Mouse (Mus musculus) stomach, postnatal 0 days (tissue): ENCODE measurements around the gene Gen1. TPM values are rescaled to one million over a fixed set of nuclear protein-coding genes. Genes with fewer than 3 reads are reported as not detected.
A peak's percentile ranks its signal among the peaks of the same experiment; 100 is the strongest.

ENCODE experiments used
- ATAC-seq: fragments of 200-750 bp; cut with Nextera tagmentation; 2 replicates; pipeline ENCODE4 v1.8.0; 2017; ENCODE audit not compliant: low FRiP score, low TSS enrichment
- DNase-seq: peaks from one replicate; pipeline ENCODE4 v3.0.0-alpha.2; 2016; ENCODE audit warnings: low spot score
- H3K27ac ChIP-seq: fragments of 300-500 bp; sonication (generic); replicated peaks from 2 replicates; pipeline ENCODE4 v1.5.1; 2014; ENCODE audit warnings: mild to moderate bottlenecking, control low read depth
- H3K27me3 ChIP-seq: fragments of 300-500 bp; sonication (generic); 2 replicates; pipeline ENCODE4 v1.6.1; 2014; ENCODE audit warnings: low read length; ENCODE audit not compliant: control insufficient read depth, insufficient read depth
- H3K36me3 ChIP-seq: fragments of 300-500 bp; sonication (generic); 2 replicates; pipeline ENCODE4 v1.6.1; 2014; ENCODE audit warnings: low read length, mixed read lengths; ENCODE audit not compliant: control insufficient read depth, insufficient read depth
- H3K4me1 ChIP-seq: fragments of 300-500 bp; sonication (generic); replicated peaks from 2 replicates; pipeline ENCODE4 v1.6.1; 2014; ENCODE audit warnings: antibody characterized with exemption; ENCODE audit not compliant: control insufficient read depth, insufficient read depth
- H3K4me2 ChIP-seq: fragments of 300-500 bp; sonication (generic); replicated peaks from 2 replicates; pipeline ENCODE4 v1.6.1; 2014; ENCODE audit warnings: low read depth, mild to moderate bottlenecking, control low read depth, moderate library complexity
- H3K4me3 ChIP-seq: fragments of 300-500 bp; sonication (generic); 2 replicates; pipeline ENCODE4 v1.5.1; 2014; ENCODE audit warnings: low read depth, low read length, control low read depth
- H3K9ac ChIP-seq: fragments of 300-500 bp; sonication (generic); 2 replicates; pipeline ENCODE4 v1.6.1; 2014; ENCODE audit warnings: mild to moderate bottlenecking, low read length, control low read depth, mixed read lengths
- H3K9me3 ChIP-seq: fragments of 300-500 bp; sonication (generic); 2 replicates; pipeline ENCODE4 v1.6.1; 2016; ENCODE audit warnings: low read length; ENCODE audit not compliant: control insufficient read depth
- CTCF ChIP-seq: IDR thresholded peaks from 2 replicates; pipeline ENCODE4 v1.5.1; 2016; ENCODE audit warnings: antibody characterized with exemption, low read depth, mild to moderate bottlenecking, moderate library complexity
- EP300 ChIP-seq: optimal IDR thresholded peaks from 2 replicates; pipeline ENCODE3; 2016; ENCODE audit warnings: antibody characterized with exemption
- WGBS: fragments of 180-500 bp; shearing (Covaris S2); extraction: QIAGEN DNeasy Blood & Tissue Kit; methylation state at CpG from one replicate; pipeline ENCODE4 v1.1.7; 2014; 5-methylcytosine and 5-hydroxymethylcytosine counted together
- polyA plus RNA-seq: library from polyadenylated mRNA; unstranded; fragments of >200 nt; fragmentation: Nextera tagmentation; extraction: Ambion mirVana; gene quantifications from 2 replicates; pipeline ENCODE4 v1.2.1, GENCODE M21; 2015

Gene Gen1
- polyA plus RNA-seq, 1 experiment from 2014 or later, result 1.6 TPM

GRCm38 (mm10) chr12:11212881-11213280, 52.7 kb downstream of the Gen1 start:
- ATAC-seq (no peak), DNase-seq (no peak)
- Histone ChIP-seq H3K36me3 (no peaks in the 10 kb centered on the region), H3K9me3 (no peaks in the 10 kb centered on the region), H3K4me3 (no peak overlapping the region), H3K4me2 (no peak overlapping the region), H3K9ac (no peak overlapping the region), H3K27me3 (no peaks in the 10 kb centered on the region), H3K27ac (no peak overlapping the region), H3K4me1 (no peaks in the 10 kb centered on the region)
- 52% methylated on average over 1 of the region's 1 CpGs for WGBS
- TF ChIP-seq CTCF (no peak), EP300 (no peak)

- Histone ChIP-seq H3K27me3 (no peaks in the 10 kb centered on the region), H3K4me1 (no peaks in the 10 kb centered on the region), H3K9ac (no peak overlapping the region), H3K9me3 (no peaks in the 10 kb centered on the region), H3K4me2 (no peak overlapping the region), H3K27ac (no peak overlapping the region), H3K4me3 (no peak overlapping the region), H3K36me3 (no peaks in the 10 kb centered on the region)
- no peak for TF ChIP-seq CTCF
- no peak for TF ChIP-seq EP300
- DNase-seq (no peak), ATAC-seq (no peak)
- 62% methylated on average over 3 of the region's 3 CpGs for WGBS
Observed at GRCm38 (mm10) chr12:11210361-11210760, 55.2 kb downstream of the Gen1 start.

GRCm38 (mm10) chr12:11209636-11210035, 56.0 kb downstream of the Gen1 start:
- WGBS, result 43% methylated on average over 5 of the region's 5 CpGs
- Histone ChIP-seq H3K4me1 (no peaks in the 10 kb centered on the region), H3K36me3 (no peaks in the 10 kb centered on the region), H3K27ac (no peak overlapping the region), H3K27me3 (no peaks in the 10 kb centered on the region), H3K4me2 (no peak overlapping the region), H3K9ac (no peak overlapping the region), H3K9me3 (no peaks in the 10 kb centered on the region), H3K4me3 (no peak overlapping the region)
- DNase-seq (no peak), ATAC-seq (no peak)
- no peak for TF ChIP-seq CTCF
- TF ChIP-seq EP300, result no peak

- ATAC-seq, result no peak
- no peaks in the 10 kb centered on the region for H3K4me1 ChIP-seq
- WGBS, result 46% methylated on average over 5 of the region's 5 CpGs
- no peaks in the 10 kb centered on the region for H3K9me3 ChIP-seq
- TF ChIP-seq EP300 (no peak), CTCF (no peak)
- H3K4me3 ChIP-seq, result no peak within 1 kb of the TSS
- H3K4me2 ChIP-seq, result no peak within 1 kb of the TSS
- no peak for DNase-seq
- H3K27ac ChIP-seq, result no peak within 1 kb of the TSS
- no peaks in the 10 kb centered on the region for H3K36me3 ChIP-seq
- H3K9ac ChIP-seq, result no peak within 1 kb of the TSS
- H3K27me3 ChIP-seq, result no peaks in the 10 kb centered on the region
Observed at GRCm38 (mm10) chr12:11208872-11209271, 56.7 kb downstream of the Gen1 start, which contains the start of gene Msgn1. Msgn1 (minus strand) TSS chr12:11208972.

- no peak overlapping the region for H3K9ac ChIP-seq
- no peak overlapping the region for H3K27ac ChIP-seq
- H3K4me1 ChIP-seq, result no peaks in the 10 kb centered on the region
- DNase-seq (no peak), ATAC-seq (no peak)
- H3K4me2 ChIP-seq, result no peak overlapping the region
- H3K36me3 ChIP-seq, result no peaks in the 10 kb centered on the region
- WGBS, result 68% methylated on average over 4 of the region's 4 CpGs
- no peaks in the 10 kb centered on the region for H3K9me3 ChIP-seq
- H3K4me3 ChIP-seq, result no peak overlapping the region
- no peak for TF ChIP-seq CTCF
- no peak for TF ChIP-seq EP300
- no peaks in the 10 kb centered on the region for H3K27me3 ChIP-seq
Observed at GRCm38 (mm10) chr12:11206321-11206720, 59.3 kb downstream of the Gen1 start.

GRCm38 (mm10) chr12:11203694-11204665, 61.6 kb downstream of the Gen1 start:
- ATAC-seq, result peak; percentile 76; the same call in 1 of the 2 replicates
- no peak overlapping the region; the same call in 1 of the 2 replicates for H3K4me3 ChIP-seq

More at GRCm38 (mm10) chr12:11203694-11204665, 61.6 kb downstream of the Gen1 start:
- DNase-seq, result peak; percentile 41
- Histone ChIP-seq H3K27ac (peak overlapping the region; percentile 92), H3K4me2 (peak overlapping the region; percentile 36), H3K4me1 (no peaks in the 10 kb centered on the region), H3K9ac (peak overlapping the region; percentile 31), H3K9me3 (no peaks in the 10 kb centered on the region), H3K36me3 (no peaks in the 10 kb centered on the region), H3K27me3 (no peaks in the 10 kb centered on the region)
- TF ChIP-seq EP300, result no peak
- TF ChIP-seq CTCF, result no peak
- 38% methylated on average over 18 of the region's 18 CpGs for WGBS
